Mouse (Mus musculus): ENCODE data around the gene Duox1.
"Not testable (repeated sequence)": the region's sequence is repeated elsewhere in the genome, so short reads cannot be mapped to it uniquely, and the experiment has no call there.

Duox1 gene

GRCm38 (mm10) chr2:122312722-122313417 lies 2.6 kb upstream of the Duox1 start:
- no peak for DNase-seq (ENCODE audit: low read depth)

GRCm38 (mm10) chr2:122313536-122313935 lies 1.9 kb upstream of the Duox1 start, which contains the start of gene Duoxa1:
TSS of gene Duoxa1 (minus strand) at chr2:122313730.
- no peak for DNase-seq (ENCODE audit: low read depth)

- no peak for DNase-seq (ENCODE audit: low read depth)
Observed at GRCm38 (mm10) chr2:122317384-122317783, 1.9 kb downstream of the Duox1 start.

GRCm38 (mm10) chr2:122323960-122324359 lies 8.5 kb downstream of the Duox1 start:
- DNase-seq (ENCODE audit: low read depth), result no peak

GRCm38 (mm10) chr2:122324586-122324985 lies 9.1 kb downstream of the Duox1 start:
- no peak for DNase-seq (ENCODE audit: low read depth)

GRCm38 (mm10) chr2:122325361-122325760 lies 9.9 kb downstream of the Duox1 start:
- DNase-seq (ENCODE audit: low read depth), result no peak

GRCm38 (mm10) chr2:122327986-122328385 lies 12.5 kb downstream of the Duox1 start:
- DNase-seq (ENCODE audit: low read depth), result no peak

- not testable (repeated sequence) for DNase-seq (ENCODE audit: low read depth)
Observed at GRCm38 (mm10) chr2:122330317-122330716, 14.8 kb downstream of the Duox1 start.

GRCm38 (mm10) chr2:122332222-122332621 lies 16.8 kb downstream of the Duox1 start:
- no peak for DNase-seq (ENCODE audit: low read depth)

- no peak for DNase-seq (ENCODE audit: low read depth)
Observed at GRCm38 (mm10) chr2:122334170-122334569, 18.7 kb downstream of the Duox1 start.

- no peak for DNase-seq (ENCODE audit: low read depth)
Observed at GRCm38 (mm10) chr2:122337291-122337690, 21.8 kb downstream of the Duox1 start.

GRCm38 (mm10) chr2:122345106-122345893 lies 29.8 kb downstream of the Duox1 start:
- DNase-seq (ENCODE audit: low read depth), result no peak

- DNase-seq (ENCODE audit: low read depth), result not testable (repeated sequence)
Observed at GRCm38 (mm10) chr2:122346164-122346563, 30.7 kb downstream of the Duox1 start.

GRCm38 (mm10) chr2:122347257-122347656 lies 31.8 kb downstream of the Duox1 start:
- DNase-seq (ENCODE audit: low read depth), result no peak

GRCm38 (mm10) chr2:122348531-122349131 lies 33.2 kb downstream of the Duox1 start:
- DNase-seq (ENCODE audit: low read depth), result no peak

- no peak for DNase-seq (ENCODE audit: low read depth)
Observed at GRCm38 (mm10) chr2:122349136-122349785, 33.8 kb downstream of the Duox1 start.

- peak; percentile 44 for DNase-seq (ENCODE audit: low read depth)
Observed at GRCm38 (mm10) chr2:122351156-122351930, 35.9 kb downstream of the Duox1 start.

- DNase-seq (ENCODE audit: low read depth), result no peak
Observed at GRCm38 (mm10) chr2:122351931-122352329, 36.5 kb downstream of the Duox1 start.

GRCm38 (mm10) chr2:122352992-122353391 lies 37.5 kb downstream of the Duox1 start:
- DNase-seq (ENCODE audit: low read depth), result no peak

- DNase-seq (ENCODE audit: low read depth), result no peak
Observed at GRCm38 (mm10) chr2:122353765-122354164, 38.3 kb downstream of the Duox1 start.

- no peak for DNase-seq (ENCODE audit: low read depth)
Observed at GRCm38 (mm10) chr2:122354191-122354929, 38.9 kb downstream of the Duox1 start.

Data from fibroblast of lung, adult 2 months (primary cell).